Mouse (Mus musculus) cortical plate, adult 2 months (tissue): ENCODE results near the gene Msantd2.

Experiments
- CTCF ChIP-seq: fragments of 200-500 bp; IDR thresholded peaks from 2 replicates; pipeline ENCODE4 v1.5.1; 2011; ENCODE audit warnings: mild to moderate bottlenecking, control low read depth, low read length; ENCODE audit not compliant: insufficient read depth; ENCODE audit errors: extremely low read depth
- POLR2A ChIP-seq: fragments of 200-500 bp; IDR thresholded peaks from 2 replicates; pipeline ENCODE4 v1.6.1; 2011; ENCODE audit warnings: mild to moderate bottlenecking, low read length, control low read depth; ENCODE audit not compliant: insufficient read depth; ENCODE audit errors: extremely low read depth

- TF ChIP-seq CTCF (no peak), POLR2A (no peak)
These were observed 65.2 kb downstream of the Msantd2 start for GRCm38 (mm10) chr9:37554279-37554678.
